Mouse (Mus musculus) heart, embryonic 16.5 days (tissue): ENCODE measurements around the gene Cideb. TPM values are rescaled to one million over a fixed set of nuclear protein-coding genes. Genes with fewer than 3 reads are reported as not detected.
"Not testable (repeated sequence)": the region's sequence is repeated elsewhere in the genome, so short reads cannot be mapped to it uniquely, and the experiment has no call there.

ENCODE experiments used
- ATAC-seq: fragments of 200-750 bp; cut with Nextera tagmentation; replicated peaks from 2 replicates; pipeline ENCODE4 v1.8.0; 2017; ENCODE audit warnings: moderate number of reproducible peaks; ENCODE audit not compliant: insufficient read depth, low FRiP score; ENCODE audit errors: extremely low read depth
- H3K27ac ChIP-seq: fragments of 300-500 bp; sonication (generic); 2 replicates; pipeline ENCODE4 v1.5.1; 2014; ENCODE audit warnings: mild to moderate bottlenecking, low read length, control low read depth, moderate library complexity
- H3K27me3 ChIP-seq: fragments of 300-500 bp; sonication (generic); 2 replicates; pipeline ENCODE4 v1.6.1; 2014; ENCODE audit warnings: low read length, mixed read lengths; ENCODE audit not compliant: control insufficient read depth, insufficient read depth
- H3K36me3 ChIP-seq: fragments of 300-500 bp; sonication (generic); 2 replicates; pipeline ENCODE4 v1.6.1; 2014; ENCODE audit not compliant: control insufficient read depth, insufficient read depth
- H3K4me1 ChIP-seq: fragments of 300-500 bp; sonication (generic); 2 replicates; pipeline ENCODE4 v1.6.1; 2014; ENCODE audit warnings: low read length, mixed read lengths; ENCODE audit not compliant: control insufficient read depth, insufficient read depth
- H3K4me2 ChIP-seq: fragments of 300-500 bp; sonication (generic); 2 replicates; pipeline ENCODE4 v1.6.1; 2014; ENCODE audit warnings: low read depth, mild to moderate bottlenecking, control low read depth, low read length
- H3K4me3 ChIP-seq: fragments of 300-500 bp; sonication (generic); 2 replicates; pipeline ENCODE4 v1.5.1; 2014; ENCODE audit warnings: mild to moderate bottlenecking, control low read depth, low read length
- H3K9ac ChIP-seq: fragments of 300-500 bp; sonication (generic); 2 replicates; pipeline ENCODE4 v1.6.1; 2014; ENCODE audit warnings: low read length, control low read depth
- H3K9me3 ChIP-seq: fragments of 300-500 bp; sonication (generic); replicated peaks from 2 replicates; pipeline ENCODE4 v1.6.1; 2016; ENCODE audit warnings: low read length; ENCODE audit not compliant: control insufficient read depth
- WGBS: fragments of 180-500 bp; shearing (Covaris S2); extraction: QIAGEN DNeasy Blood & Tissue Kit; methylation state at CpG from one replicate; pipeline ENCODE4 v1.1.7; 2014; 5-methylcytosine and 5-hydroxymethylcytosine counted together
- polyA plus RNA-seq: library from polyadenylated mRNA; unstranded; fragments of >200 nt; fragmentation: Nextera tagmentation; extraction: Ambion mirVana; gene quantifications from 2 replicates; pipeline ENCODE4 v1.2.1, GENCODE M21; 2015

Cideb gene
- polyA plus RNA-seq, 1 experiment from 2014 or later, result 1.3 TPM

- ATAC-seq, result no peak
- peaks cover 12% of the 10 kb centered on the region for H3K27me3 ChIP-seq
Observed at GRCm38 (mm10) chr14:55769087-55769703, 10.9 kb upstream of the Cideb start.

DNA sequence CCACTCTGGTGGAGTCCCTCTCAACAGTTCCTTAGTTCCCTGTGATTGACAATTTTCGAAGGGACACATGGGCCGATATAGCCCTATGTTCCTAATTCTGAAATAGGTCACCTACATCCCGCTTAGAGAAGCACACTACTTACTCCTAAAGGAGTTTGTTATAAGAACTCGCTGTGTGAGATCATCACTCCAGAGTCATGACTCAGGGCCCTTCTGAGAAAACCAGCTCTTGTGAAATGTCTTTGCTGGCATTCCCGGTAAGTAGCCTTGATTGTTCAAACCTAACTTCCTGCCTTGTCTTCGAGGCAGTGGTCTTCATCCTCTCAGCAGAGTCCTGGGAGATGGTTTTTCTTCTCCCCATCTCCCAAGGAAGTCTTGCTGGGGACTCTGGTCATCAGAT lies 10.3 kb upstream of the Cideb start:
- no peak overlapping the region for H3K4me3 ChIP-seq
- H3K9ac ChIP-seq, result no peak overlapping the region
- H3K27ac ChIP-seq, result no peak overlapping the region
- 73% methylated on average over 6 of the region's 6 CpGs for WGBS
- H3K9me3 ChIP-seq, result no peaks in the 10 kb centered on the region
- no peaks in the 10 kb centered on the region for H3K36me3 ChIP-seq
- peaks cover 12% of the 10 kb centered on the region for H3K27me3 ChIP-seq
- peaks cover 4% of the 10 kb centered on the region; the same call in 1 of the 2 replicates for H3K4me1 ChIP-seq
- no peak for ATAC-seq
- H3K4me2 ChIP-seq, result no peak overlapping the region

More at GRCm38 (mm10) chr14:55769087-55769703, 10.9 kb upstream of the Cideb start:
- H3K9me3 ChIP-seq, result no peaks in the 10 kb centered on the region
- no peak overlapping the region for H3K27ac ChIP-seq
- H3K36me3 ChIP-seq, result no peaks in the 10 kb centered on the region
- 0 out of 2 replicates have a peak, but pooled peaks cover 3% of the 10 kb centered on the region for H3K4me1 ChIP-seq
- 69% methylated on average over 16 of the region's 16 CpGs for WGBS
- no peak overlapping the region for H3K4me3 ChIP-seq
- no peak overlapping the region for H3K4me2 ChIP-seq
- no peak overlapping the region for H3K9ac ChIP-seq

DNA sequence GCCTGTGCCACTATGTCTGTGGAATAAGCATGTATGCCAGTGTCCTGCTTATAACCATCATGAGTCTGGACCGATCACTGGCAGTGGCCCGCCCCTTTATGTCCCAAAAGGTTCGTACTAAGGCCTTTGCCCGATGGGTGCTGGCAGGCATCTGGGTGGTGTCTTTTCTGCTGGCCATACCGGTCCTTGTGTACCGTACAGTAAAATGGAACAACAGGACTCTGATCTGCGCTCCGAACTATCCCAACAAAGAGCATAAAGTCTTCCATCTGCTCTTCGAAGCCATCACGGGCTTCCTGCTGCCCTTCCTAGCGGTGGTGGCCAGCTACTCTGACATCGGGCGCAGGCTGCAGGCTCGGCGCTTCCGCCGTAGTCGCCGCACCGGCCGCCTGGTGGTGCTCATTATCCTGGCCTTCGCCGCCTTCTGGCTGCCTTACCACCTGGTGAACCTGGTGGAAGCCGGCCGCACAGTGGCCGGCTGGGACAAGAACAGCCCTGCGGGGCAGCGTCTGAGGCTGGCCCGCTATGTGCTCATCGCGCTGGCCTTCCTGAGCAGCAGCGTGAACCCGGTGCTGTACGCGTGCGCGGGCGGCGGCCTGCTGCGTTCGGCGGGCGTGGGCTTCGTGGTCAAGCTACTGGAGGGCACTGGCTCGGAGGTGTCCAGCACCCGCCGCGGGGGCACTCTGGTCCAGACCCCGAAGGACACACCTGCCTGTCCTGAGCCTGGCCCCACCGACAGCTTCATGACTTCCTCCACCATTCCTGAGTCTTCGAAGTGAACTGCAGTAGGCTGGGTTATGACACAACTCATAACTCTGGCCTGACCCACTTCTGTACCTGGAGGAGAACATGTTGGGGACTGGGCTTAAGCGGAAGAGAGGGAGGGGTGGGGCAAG lies 9.5 kb upstream of the Cideb start:
- Histone ChIP-seq H3K9me3 (no peaks in the 10 kb centered on the region), H3K27ac (no peak overlapping the region), H3K36me3 (no peaks in the 10 kb centered on the region), H3K4me2 (peak overlapping the region; percentile 75), H3K4me1 (peaks cover 11% of the 10 kb centered on the region), H3K4me3 (peak overlapping the region; percentile 52), H3K9ac (peak overlapping the region; percentile 75), H3K27me3 (peaks cover 12% of the 10 kb centered on the region)
- WGBS, result 11% methylated on average over 52 of the region's 52 CpGs
- ATAC-seq, result no peak; the same call in 1 of the 2 replicates

- no peak for ATAC-seq
- Histone ChIP-seq H3K9me3 (no peaks in the 10 kb centered on the region), H3K4me1 (peaks cover 16% of the 10 kb centered on the region), H3K4me2 (no peak within 1 kb of the TSS), H3K4me3 (no peak within 1 kb of the TSS), H3K27me3 (peaks cover 19% of the 10 kb centered on the region), H3K27ac (no peak within 1 kb of the TSS), H3K9ac (no peak within 1 kb of the TSS), H3K36me3 (no peaks in the 10 kb centered on the region)
- 65% methylated on average over 4 of the region's 4 CpGs for WGBS
Observed at GRCm38 (mm10) chr14:55765696-55766095, 7.4 kb upstream of the Cideb start, which contains the start of gene Ltb4r1. Ltb4r1 (plus strand) TSS chr14:55765962.

GRCm38 (mm10) chr14:55763166-55763565 lies 4.9 kb upstream of the Cideb start:
- no peak for ATAC-seq
- H3K4me1 ChIP-seq, result peaks cover 16% of the 10 kb centered on the region
- H3K4me3 ChIP-seq, result no peak overlapping the region
- H3K27me3 ChIP-seq, result peaks cover 19% of the 10 kb centered on the region
- H3K27ac ChIP-seq, result 0 out of 2 replicates have a peak overlapping the region, but pooled peaks have one; percentile 43
- no peak overlapping the region; the same call in 1 of the 2 replicates for H3K4me2 ChIP-seq
- WGBS, result 25% methylated on average over 7 of the region's 7 CpGs
- H3K9ac ChIP-seq, result no peak overlapping the region
- no peaks in the 10 kb centered on the region for H3K36me3 ChIP-seq
- no peaks in the 10 kb centered on the region for H3K9me3 ChIP-seq

GRCm38 (mm10) chr14:55762001-55762821 lies 4.0 kb upstream of the Cideb start:
- H3K4me2 ChIP-seq, result peak overlapping the region; percentile 96
- H3K9me3 ChIP-seq, result no peaks in the 10 kb centered on the region
- peaks cover 18% of the 10 kb centered on the region for H3K27me3 ChIP-seq
- under 1% methylated on average over 77 of the region's 77 CpGs for WGBS
- peak overlapping the region; percentile 68 for H3K4me3 ChIP-seq
- no peaks in the 10 kb centered on the region for H3K36me3 ChIP-seq
- ATAC-seq, result peak; percentile 45
- H3K9ac ChIP-seq, result peak overlapping the region; percentile 81
- peak overlapping the region; percentile 13; the same call in 1 of the 2 replicates for H3K27ac ChIP-seq
- H3K4me1 ChIP-seq, result peaks cover 16% of the 10 kb centered on the region

DNA sequence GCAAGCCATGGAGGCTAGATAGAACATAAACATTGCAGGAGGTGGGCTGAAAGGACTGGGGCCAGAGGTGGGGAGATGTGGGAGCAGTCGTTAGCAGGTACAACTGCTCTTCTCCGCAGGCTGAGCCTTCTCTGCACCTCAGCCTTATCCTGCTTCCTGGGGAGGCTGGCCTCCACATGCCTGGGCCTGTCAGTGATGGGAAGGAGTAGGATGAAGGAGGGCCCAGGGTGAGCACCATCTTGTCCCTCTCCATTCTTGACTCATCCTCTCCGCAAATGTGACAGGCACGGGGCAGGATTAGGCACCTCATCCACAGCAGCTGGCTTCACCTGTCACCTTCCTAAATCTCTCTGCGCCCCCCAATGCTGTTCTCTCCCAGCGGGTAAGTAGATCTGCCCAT lies 2.9 kb upstream of the Cideb start, which contains the start of gene Ltb4r2:
TSS of gene Ltb4r2 (plus strand) at position 266 of the 400 bp plus-strand sequence.
- WGBS, result 72% methylated on average over 6 of the region's 6 CpGs
- no peak within 1 kb of the TSS for H3K27ac ChIP-seq
- peak within 1 kb of the TSS; percentile 81 for H3K9ac ChIP-seq
- H3K36me3 ChIP-seq, result no peaks in the 10 kb centered on the region
- peaks cover 13% of the 10 kb centered on the region for H3K27me3 ChIP-seq
- peaks cover 16% of the 10 kb centered on the region for H3K4me1 ChIP-seq
- H3K4me3 ChIP-seq, result peak within 1 kb of the TSS; percentile 68
- H3K4me2 ChIP-seq, result peak within 1 kb of the TSS; percentile 96
- H3K9me3 ChIP-seq, result no peaks in the 10 kb centered on the region
- no peak for ATAC-seq

DNA sequence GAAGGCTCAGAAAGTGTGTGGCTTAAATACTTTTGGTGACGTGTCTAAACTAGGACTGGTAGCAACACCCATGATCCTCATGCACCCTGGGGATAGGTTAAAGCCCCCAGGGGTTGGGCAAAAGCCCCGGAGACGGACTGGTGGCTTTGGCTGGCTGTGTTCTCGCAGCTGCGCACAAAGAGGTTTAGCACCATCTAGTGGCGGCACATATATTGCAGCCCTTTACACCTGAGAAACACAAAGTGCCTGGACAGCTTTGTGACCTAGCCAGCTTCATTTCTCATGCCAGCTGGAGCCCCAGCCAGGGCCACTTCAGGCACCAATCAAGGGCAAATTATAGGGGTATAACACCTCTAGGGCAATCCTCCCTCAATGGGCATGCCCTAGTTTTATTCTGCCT lies 1.9 kb upstream of the Cideb start:
- Histone ChIP-seq H3K9ac (peak overlapping the region; percentile 28), H3K4me3 (peak overlapping the region; percentile 26), H3K4me1 (peaks cover 16% of the 10 kb centered on the region), H3K4me2 (peak overlapping the region; percentile 63)
- WGBS, result 0% methylated on average over 6 of the region's 6 CpGs
- H3K27ac ChIP-seq, H3K27me3 ChIP-seq, H3K9me3 ChIP-seq, ATAC-seq, H3K36me3 ChIP-seq: not testable (repeated sequence)
